ENCODE assay signal across 9 mouse cellular contexts in the genomic region with DNA sequence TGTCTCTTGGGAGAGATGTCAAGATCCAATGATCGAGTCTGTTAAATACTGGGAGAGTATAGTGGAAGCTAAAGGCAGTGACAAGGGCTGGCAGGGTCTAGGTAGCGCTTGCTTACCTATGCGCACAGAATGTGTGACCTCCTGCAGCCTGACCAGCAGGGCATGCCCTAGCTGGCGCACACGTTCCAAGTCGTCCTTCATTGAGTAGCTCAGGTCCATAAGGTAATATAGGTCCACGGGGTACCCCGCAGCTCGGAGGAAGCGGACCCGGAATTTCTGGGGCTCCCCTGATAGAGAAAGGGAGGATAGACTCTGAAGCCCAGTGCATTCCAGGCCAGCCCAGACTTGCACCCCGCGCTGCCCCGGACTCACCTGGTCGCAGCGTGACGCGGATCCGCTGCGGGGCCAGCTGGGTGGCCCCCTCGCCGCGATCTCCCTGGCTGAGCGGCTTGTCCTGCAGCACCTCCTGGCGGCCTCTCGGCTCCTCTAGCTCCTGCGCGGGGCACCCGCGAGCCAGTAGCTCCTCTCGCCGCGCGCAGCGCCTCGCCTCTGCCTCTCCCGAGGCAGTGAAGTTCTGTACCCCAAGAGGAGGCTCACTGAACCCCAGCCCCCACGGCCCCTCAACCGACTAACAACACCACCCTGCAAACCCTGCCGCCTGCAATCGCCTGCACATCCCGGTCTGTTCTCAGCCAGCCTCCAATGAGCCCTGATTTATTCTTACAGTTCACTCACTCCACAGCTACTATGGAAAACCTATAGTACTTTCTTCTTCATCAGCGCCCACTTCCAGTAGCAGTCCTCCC. TPM values are rescaled to one million over a fixed set of nuclear protein-coding genes. Genes with fewer than 3 reads are reported as not detected.
DNase-seq lines count a peak whose midpoint lies in the region; ATAC-seq and TF ChIP-seq lines count a peak whose summit lies in the region.
"Had no signal": no experiment of that assay in that cellular context is flagged by ENCODE, and none has a peak within 500 bp of the region (broad histone marks: within the 10 kb centered on the region; RNA-seq: fewer than 3 reads in every experiment).

No protein-coding gene starts in this region.

- 3% methylated on average over 41 of the region's 43 CpGs for WGBS in forebrain, embryonic 14.5 days

- intact Hi-C loops in heart, postnatal 36 days (cut with DNase I): loop anchor here (1.0 to 5.0 kb wide), 2 partner anchors 46 to 237 kb away; no protein-coding TSS in a partner anchor

- no peak overlapping the region for H3K27ac ChIP-seq in forebrain, embryonic 14.5 days (ENCODE audit: low read depth, low read length)

- peak; percentile 50 for TF ChIP-seq CTCF in G1E (IDR thresholded peaks at IDR 0.05; ENCODE audit: low read depth, low read length)

- peak overlapping the region; percentile 71 for H3K4me3 ChIP-seq in G1E (ENCODE audit: low read depth, low read length)
- H3K4me3 ChIP-seq in forebrain, embryonic 14.5 days (ENCODE audit: low read depth, low read length): peak overlapping the region; percentile 33

- ATAC-seq in G1E (ENCODE audit: extremely low read depth, insufficient number of reproducible peaks, low FRiP score, poor library complexity, severe bottlenecking): no peak
- peak; percentile 89 for ATAC-seq in forebrain, embryonic 14.5 days

- H3K4me2 ChIP-seq in forebrain, embryonic 14.5 days (ENCODE audit: low read length): peak overlapping the region; percentile 86

- peak; percentile 84 for DNase-seq in G1E (ENCODE audit: low spot score)
- DNase-seq in cerebellum, adult 11-12 months: peak; percentile 79
- peak; percentile 79 for DNase-seq in forebrain, embryonic 14.5 days (ENCODE audit: low spot score)
- peak; percentile 85 for DNase-seq in heart, postnatal 36 days
- DNase-seq in layer of hippocampus, adult 9-11 months: peak; percentile 78
- DNase-seq in lung, postnatal 10 days: peak; percentile 88
- DNase-seq in ovary, postnatal 36 days (ENCODE audit: low spot score): peak; percentile 85
- DNase-seq in thymus, postnatal 25 days: peak; percentile 92

- peaks cover 58% of the 10 kb centered on the region for H3K4me1 ChIP-seq in G1E (ENCODE audit: insufficient read depth, low read depth, low read length)
- peaks cover 4% of the 10 kb centered on the region; the same call in 1 of the 2 replicates for H3K4me1 ChIP-seq in forebrain, embryonic 14.5 days (ENCODE audit: control insufficient read depth, insufficient read depth, low read length)

- H3K9ac ChIP-seq in forebrain, embryonic 14.5 days (ENCODE audit: low read length): peak overlapping the region; percentile 58

- H3K27me3 ChIP-seq in G1E (ENCODE audit: insufficient read depth, low read length): peaks cover 3% of the 10 kb centered on the region; the same call in 1 of the 2 replicates
- 0 out of 2 replicates have a peak, but pooled peaks cover 9% of the 10 kb centered on the region for H3K27me3 ChIP-seq in forebrain, embryonic 14.5 days (replicated peaks; ENCODE audit: control insufficient read depth, insufficient read depth, low read length)

- H3K36me3 ChIP-seq in G1E (replicated peaks): peaks cover 40% of the 10 kb centered on the region
- no peaks in the 10 kb centered on the region for H3K36me3 ChIP-seq in forebrain, embryonic 14.5 days (ENCODE audit: control insufficient read depth, insufficient read depth, low read length)

- H3K9me3 ChIP-seq in G1E (replicated peaks): 0 out of 2 replicates have a peak, but pooled peaks cover 3% of the 10 kb centered on the region
- no peaks in the 10 kb centered on the region for H3K9me3 ChIP-seq in forebrain, embryonic 14.5 days (replicated peaks; ENCODE audit: control insufficient read depth, low read length)

RNA-seq across cellular contexts. Expression of gene Itgb7, which starts 7.4 kb away (rescaled TPM):
- 23.7 and 26.6 TPM in 2 replicates for total RNA-seq in G1E (2014; fragmentation: Nextera tagmentation)
- total RNA-seq in G1E (2017): 80.9 and 83.5 TPM in 2 replicates
- 22.1 and 27.2 TPM in 2 replicates for polyA plus RNA-seq in G1E (2012)
- 0.38 and 0.49 TPM in 2 replicates for polyA plus RNA-seq in forebrain, embryonic 14.5 days (2014; fragmentation: Nextera tagmentation; extraction: Ambion mirVana)
- total RNA-seq in heart, postnatal 36 days (2021): 1 to 10 TPM; 1.6 to 1.8 TPM

RNA-seq across cellular contexts. Expression of gene Csad, which starts 19.9 kb away (rescaled TPM):
- 2.1 and 11.9 TPM in 2 replicates for total RNA-seq in G1E (2014; fragmentation: Nextera tagmentation)
- 4.2 and 4.9 TPM in 2 replicates for total RNA-seq in G1E (2017)
- 3.1 and 4.2 TPM in 2 replicates for polyA plus RNA-seq in G1E (2012)
- polyA plus RNA-seq in forebrain, embryonic 14.5 days (2014; fragmentation: Nextera tagmentation; extraction: Ambion mirVana): 23.3 and 25.6 TPM in 2 replicates
- 10 to 100 TPM; 15.8 to 16.2 TPM for total RNA-seq in heart, postnatal 36 days (2021)

RNA-seq across cellular contexts. Expression of gene Zfp740, which starts 21.3 kb away (rescaled TPM):
- total RNA-seq in G1E (2014; fragmentation: Nextera tagmentation) (42.5 and 64.5 TPM in 2 replicates), G1E (2017) (34.8 and 35.3 TPM in 2 replicates)
- 12.9 and 18.2 TPM in 2 replicates for polyA plus RNA-seq in G1E (2012)
- 52.1 and 60.4 TPM in 2 replicates for polyA plus RNA-seq in forebrain, embryonic 14.5 days (2014; fragmentation: Nextera tagmentation; extraction: Ambion mirVana)
- 10 to 100 TPM; 32.2 to 35.9 TPM for total RNA-seq in heart, postnatal 36 days (2021)

RNA-seq across cellular contexts. Expression of gene Rarg, which starts 32.9 kb away (rescaled TPM):
- 2.6 and 3.4 TPM in 2 replicates for total RNA-seq in G1E (2014; fragmentation: Nextera tagmentation)
- total RNA-seq in G1E (2017): 1.0 and 1.9 TPM in 2 replicates
- 1.8 and 2.2 TPM in 2 replicates for polyA plus RNA-seq in G1E (2012)
- 4.0 and 5.3 TPM in 2 replicates for polyA plus RNA-seq in forebrain, embryonic 14.5 days (2014; fragmentation: Nextera tagmentation; extraction: Ambion mirVana)
- 10 to 100 TPM; 20.0 to 21.9 TPM for total RNA-seq in heart, postnatal 36 days (2021)

RNA-seq across cellular contexts. Expression of gene Gm9918, which starts 46.0 kb away (rescaled TPM):
- total RNA-seq in G1E (2014; fragmentation: Nextera tagmentation) (not detected in 2 replicates), G1E (2017) (0.12 and 0.44 TPM in 2 replicates)
- polyA plus RNA-seq in G1E (2012): not detected in 2 replicates
- polyA plus RNA-seq in forebrain, embryonic 14.5 days (2014; fragmentation: Nextera tagmentation; extraction: Ambion mirVana): not detected in 2 replicates
- total RNA-seq in heart, postnatal 36 days (2021): not detected
- polyA plus RNA-seq: large intestine, adult 2 months had no signal

Comparison
In these comparisons a context has a peak if more than half of its experiments do, and no peak if none do; other contexts are left out.
1. RNA of gene Itgb7, which starts 7.4 kb away (total RNA-seq): 23.7 to 83.5 TPM in G1E; 1.6 to 1.8 TPM in heart, postnatal 36 days; every median in the first group is over 4 times any median in the second.
2. Peak in every context shown above with its lines, with median percentiles within 50 percentile points of each other: DNase-seq.